Mouse (Mus musculus): ENCODE results near the gene Dpp4. TPM values are rescaled to one million over a fixed set of nuclear protein-coding genes. Genes with fewer than 3 reads are reported as not detected.
A peak's percentile ranks its signal among the peaks of the same experiment; 100 is the strongest.

The Dpp4 gene
- polyA plus RNA-seq (2015; fragmentation: Nextera tagmentation; extraction: Ambion mirVana), result 7.4 and 9.7 TPM in 2 replicates

DNA sequence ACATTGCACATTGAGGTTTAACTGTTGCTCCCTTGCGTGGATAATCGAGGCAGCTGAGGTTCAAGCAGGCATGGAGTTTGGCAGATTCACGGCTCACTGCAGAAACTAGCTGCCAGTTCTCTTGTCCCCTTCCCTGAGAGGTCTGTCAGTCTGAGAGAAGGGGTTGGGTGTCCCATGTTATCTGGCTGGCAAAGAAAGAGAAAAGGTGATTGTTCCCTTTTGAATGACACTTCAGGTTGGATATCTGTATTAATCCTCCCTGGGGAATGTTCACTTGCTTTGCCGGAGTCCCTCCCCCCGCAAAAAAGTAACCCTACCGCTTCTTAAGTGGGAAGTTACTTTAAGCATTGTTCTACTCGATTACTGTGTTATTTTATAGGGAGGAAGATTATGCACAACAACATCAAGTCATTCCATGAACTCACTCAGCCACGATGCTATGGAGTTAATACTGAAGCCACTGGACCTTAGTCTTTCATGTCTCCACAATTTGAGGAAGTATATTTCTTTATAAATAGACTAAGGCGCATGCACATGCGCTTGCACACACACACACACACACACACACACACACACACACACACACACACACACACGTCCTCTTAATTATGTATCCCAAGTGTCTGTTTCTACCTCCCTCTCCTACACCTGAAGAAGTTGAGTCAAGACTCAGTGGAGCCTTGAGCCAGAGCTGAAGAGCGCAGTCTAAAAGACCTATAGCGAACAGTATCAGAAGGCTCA lies at the start of gene Dpp4:
Dpp4 (minus strand) TSS at position 151 of the 741 bp plus-strand sequence.
- Histone ChIP-seq H3K4me3 (ENCODE audit: low read depth, low read length) (peak within 1 kb of the TSS; percentile 44), H3K36me3 (ENCODE audit: control insufficient read depth, insufficient read depth) (no peaks in the 10 kb centered on the region), H3K27ac (ENCODE audit: low read length) (no peak within 1 kb of the TSS), H3K9ac (ENCODE audit: low read depth, low read length) (peak within 1 kb of the TSS; percentile 19; the same call in 1 of the 2 replicates), H3K4me2 (ENCODE audit: low read depth, low read length) (peak within 1 kb of the TSS; percentile 51), H3K4me1 (ENCODE audit: control insufficient read depth, low read depth, low read length) (no peaks in the 10 kb centered on the region; the same call in 1 of the 2 replicates), H3K27me3 (ENCODE audit: control insufficient read depth, insufficient read depth, low read depth, low read length) (no peaks in the 10 kb centered on the region; the same call in 1 of the 2 replicates), H3K9me3 (replicated peaks; ENCODE audit: control insufficient read depth, low read length) (no peaks in the 10 kb centered on the region)
- 33% methylated on average over 13 of the region's 13 CpGs for WGBS (ENCODE audit: insufficient replicate concordance)
- ATAC-seq (ENCODE audit: low read depth), result no peak

DNA sequence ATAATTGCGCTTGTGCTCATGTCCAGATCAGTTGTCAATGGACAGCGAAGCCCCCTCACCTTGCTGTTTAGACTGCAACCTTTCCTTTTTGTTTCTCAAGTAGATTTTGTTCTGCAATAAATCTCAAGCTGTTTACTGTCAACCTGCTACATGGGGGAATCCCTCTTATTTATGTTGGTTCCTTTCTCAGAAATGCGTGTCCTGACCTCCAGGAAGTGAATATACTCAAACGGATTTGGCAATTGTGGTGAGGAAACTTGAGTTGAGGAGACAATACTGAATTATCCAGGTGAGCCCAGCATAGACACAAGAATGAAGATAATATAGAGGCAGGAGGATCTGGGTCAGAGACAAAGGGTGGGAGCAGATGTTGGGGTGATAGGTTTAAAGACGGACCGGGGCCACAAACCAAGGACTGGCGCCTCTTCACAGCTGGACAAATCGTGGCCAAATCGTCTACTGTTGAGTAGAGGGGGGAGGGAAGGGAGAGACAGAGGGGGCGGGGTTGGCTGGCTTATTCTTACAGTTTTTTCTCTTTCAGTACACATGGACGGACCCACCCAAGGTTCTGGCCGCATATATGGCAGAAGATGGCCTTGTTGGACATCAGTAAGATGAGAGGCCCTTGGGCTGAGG lies 48.9 kb upstream of the Dpp4 start:
- Histone ChIP-seq H3K4me2 (ENCODE audit: low read depth, low read length) (no peak overlapping the region), H3K4me3 (ENCODE audit: low read depth, low read length) (no peak overlapping the region), H3K4me1 (ENCODE audit: control insufficient read depth, low read depth, low read length) (no peaks in the 10 kb centered on the region), H3K27me3 (ENCODE audit: control insufficient read depth, insufficient read depth, low read depth, low read length) (no peaks in the 10 kb centered on the region), H3K27ac (ENCODE audit: low read length) (no peak overlapping the region), H3K36me3 (ENCODE audit: control insufficient read depth, insufficient read depth) (no peaks in the 10 kb centered on the region), H3K9ac (ENCODE audit: low read depth, low read length) (no peak overlapping the region), H3K9me3 (replicated peaks; ENCODE audit: control insufficient read depth, low read length) (no peaks in the 10 kb centered on the region)
- WGBS (ENCODE audit: insufficient replicate concordance), result 50% methylated on average over 12 of the region's 12 CpGs
- ATAC-seq (ENCODE audit: low read depth), result no peak

DNA sequence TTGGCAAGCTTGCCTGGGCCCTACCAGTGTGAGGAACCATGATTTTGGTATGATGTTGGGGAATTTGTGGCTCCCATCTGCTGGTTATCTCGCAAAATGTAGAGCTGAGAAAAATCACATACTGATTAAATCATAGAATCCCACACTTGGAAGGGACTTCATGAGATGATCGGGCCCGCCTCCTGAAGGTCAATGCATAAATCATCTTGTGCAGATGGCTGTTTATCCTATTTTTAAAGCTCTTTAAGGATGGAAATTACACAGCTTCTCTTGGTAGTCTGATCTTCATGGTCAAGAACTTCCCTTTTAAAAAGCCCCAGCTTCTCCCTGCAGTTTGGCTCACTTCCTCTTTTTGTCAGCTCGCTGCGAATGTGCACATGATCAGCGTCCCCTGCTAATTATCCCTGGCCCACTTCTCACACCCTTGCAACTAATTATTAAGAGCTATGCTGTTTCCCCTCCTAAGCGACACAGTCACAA lies 48.2 kb upstream of the Dpp4 start:
- ATAC-seq (ENCODE audit: low read depth), result no peak
- H3K4me2 ChIP-seq (ENCODE audit: low read depth, low read length), result no peak overlapping the region
- H3K27me3 ChIP-seq (ENCODE audit: control insufficient read depth, insufficient read depth, low read depth, low read length), result no peaks in the 10 kb centered on the region
- H3K9me3 ChIP-seq (replicated peaks; ENCODE audit: control insufficient read depth, low read length), result no peaks in the 10 kb centered on the region
- no peak overlapping the region for H3K27ac ChIP-seq (ENCODE audit: low read length)
- no peak overlapping the region for H3K9ac ChIP-seq (ENCODE audit: low read depth, low read length)
- 15% methylated on average over 7 of the region's 7 CpGs for WGBS (ENCODE audit: insufficient replicate concordance)
- no peaks in the 10 kb centered on the region for H3K36me3 ChIP-seq (ENCODE audit: control insufficient read depth, insufficient read depth)
- no peaks in the 10 kb centered on the region for H3K4me1 ChIP-seq (ENCODE audit: control insufficient read depth, low read depth, low read length)
- no peak overlapping the region for H3K4me3 ChIP-seq (ENCODE audit: low read depth, low read length)

DNA sequence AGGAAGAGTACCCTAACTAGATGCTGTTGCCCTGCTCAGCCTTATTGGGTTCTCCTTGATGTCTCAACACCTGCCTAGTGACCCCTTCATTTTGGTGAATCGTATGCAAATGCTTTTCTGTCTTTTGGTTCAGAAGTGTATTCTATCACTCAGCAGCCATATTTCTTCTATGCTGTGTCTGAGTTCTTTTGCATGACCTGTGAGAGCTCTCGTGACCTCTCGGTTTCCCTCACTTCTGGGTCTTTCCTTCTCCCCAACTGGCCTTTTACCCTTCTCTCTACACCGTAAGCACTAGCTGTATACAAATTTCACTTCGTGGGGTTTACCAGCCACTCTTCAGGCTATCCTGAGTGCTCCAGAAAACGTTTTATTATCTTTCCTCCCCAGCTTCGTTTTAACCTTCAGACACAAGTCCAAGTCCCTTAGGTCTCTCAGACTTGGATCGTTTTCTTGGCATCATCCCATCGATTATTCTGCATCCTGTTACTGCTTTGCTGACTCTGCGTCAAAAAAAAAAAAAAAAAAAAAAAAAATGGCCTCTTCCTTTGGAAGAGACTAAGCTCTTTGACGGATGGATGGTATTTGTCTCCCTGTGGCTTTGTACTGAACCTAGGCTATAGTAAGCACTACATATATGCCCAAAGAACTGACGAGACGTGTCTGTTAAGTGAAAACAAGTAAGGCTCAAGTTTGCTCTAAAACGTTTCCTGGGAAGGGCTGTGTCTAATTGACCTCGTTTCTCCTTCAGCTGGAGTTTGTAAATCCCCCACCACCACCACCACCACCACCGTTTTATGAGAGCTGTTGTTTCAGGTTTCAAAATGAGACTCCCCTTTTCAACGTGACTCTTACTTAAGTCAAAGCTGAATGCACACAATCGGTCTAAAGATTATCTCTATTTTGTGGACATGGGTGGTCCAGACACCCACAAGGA lies 47.5 kb upstream of the Dpp4 start:
- WGBS (ENCODE audit: insufficient replicate concordance), result 48% methylated on average over 18 of the region's 18 CpGs
- H3K27me3 ChIP-seq (ENCODE audit: control insufficient read depth, insufficient read depth, low read depth, low read length), result no peaks in the 10 kb centered on the region
- H3K9ac ChIP-seq (ENCODE audit: low read depth, low read length), result no peak overlapping the region
- no peaks in the 10 kb centered on the region for H3K9me3 ChIP-seq (replicated peaks; ENCODE audit: control insufficient read depth, low read length)
- H3K4me3 ChIP-seq (ENCODE audit: low read depth, low read length), result no peak overlapping the region
- no peaks in the 10 kb centered on the region for H3K36me3 ChIP-seq (ENCODE audit: control insufficient read depth, insufficient read depth)
- ATAC-seq (ENCODE audit: low read depth), result no peak
- no peak overlapping the region for H3K4me2 ChIP-seq (ENCODE audit: low read depth, low read length)
- no peak overlapping the region for H3K27ac ChIP-seq (ENCODE audit: low read length)
- H3K4me1 ChIP-seq (ENCODE audit: control insufficient read depth, low read depth, low read length), result no peaks in the 10 kb centered on the region

DNA sequence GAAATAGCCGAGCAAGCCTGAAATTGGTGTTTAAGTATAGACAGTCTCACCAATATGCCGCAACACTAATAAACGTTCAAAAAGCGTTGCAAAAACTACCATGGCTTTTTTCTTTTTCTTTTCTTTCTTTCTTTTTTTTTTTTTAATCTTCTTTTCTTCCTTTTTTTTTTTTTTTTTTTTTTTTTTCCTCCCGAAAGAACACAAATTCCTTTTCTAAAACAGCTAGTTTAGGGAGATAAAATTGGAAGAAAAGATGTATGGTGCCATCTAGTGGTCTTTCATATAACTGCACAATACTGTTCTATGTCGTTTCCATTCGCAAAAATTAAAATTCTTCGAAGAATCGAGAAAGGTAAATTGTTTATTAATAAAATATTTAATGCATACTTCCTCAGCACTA lies 46.0 kb upstream of the Dpp4 start:
- Histone ChIP-seq H3K4me2 (ENCODE audit: low read depth, low read length) (no peak overlapping the region), H3K27me3 (ENCODE audit: control insufficient read depth, insufficient read depth, low read depth, low read length) (no peaks in the 10 kb centered on the region), H3K9me3 (replicated peaks; ENCODE audit: control insufficient read depth, low read length) (no peaks in the 10 kb centered on the region), H3K4me1 (ENCODE audit: control insufficient read depth, low read depth, low read length) (no peaks in the 10 kb centered on the region), H3K27ac (ENCODE audit: low read length) (no peak overlapping the region), H3K9ac (ENCODE audit: low read depth, low read length) (no peak overlapping the region), H3K4me3 (ENCODE audit: low read depth, low read length) (no peak overlapping the region), H3K36me3 (ENCODE audit: control insufficient read depth, insufficient read depth) (no peaks in the 10 kb centered on the region)
- WGBS (ENCODE audit: insufficient replicate concordance), result 32% methylated on average over 9 of the region's 9 CpGs
- no peak for ATAC-seq (ENCODE audit: low read depth)

DNA sequence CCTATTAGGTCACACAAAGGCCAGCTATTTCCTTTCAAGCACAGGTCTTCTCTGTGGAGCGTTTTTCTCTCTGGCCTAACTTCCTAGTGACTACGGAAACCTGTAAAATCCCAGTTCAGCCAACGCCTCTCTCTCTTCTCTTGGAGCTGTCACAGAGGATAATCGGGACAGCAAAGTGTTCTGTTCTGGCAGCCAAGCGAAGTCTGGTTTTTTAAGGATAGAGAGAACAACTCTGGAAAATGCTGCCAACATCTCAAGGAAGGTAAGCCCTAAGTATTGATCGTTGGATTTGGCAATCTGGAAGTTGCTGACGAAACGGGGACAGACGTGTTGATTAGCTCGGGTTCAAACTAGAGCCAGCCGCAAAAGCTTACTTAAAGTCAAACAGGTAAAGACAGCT lies 43.0 kb upstream of the Dpp4 start:
- Histone ChIP-seq H3K4me1 (ENCODE audit: control insufficient read depth, low read depth, low read length) (no peaks in the 10 kb centered on the region), H3K9ac (ENCODE audit: low read depth, low read length) (no peak overlapping the region), H3K36me3 (ENCODE audit: control insufficient read depth, insufficient read depth) (no peaks in the 10 kb centered on the region), H3K4me2 (ENCODE audit: low read depth, low read length) (no peak overlapping the region), H3K4me3 (ENCODE audit: low read depth, low read length) (no peak overlapping the region), H3K27ac (ENCODE audit: low read length) (no peak overlapping the region), H3K27me3 (ENCODE audit: control insufficient read depth, insufficient read depth, low read depth, low read length) (no peaks in the 10 kb centered on the region), H3K9me3 (replicated peaks; ENCODE audit: control insufficient read depth, low read length) (no peaks in the 10 kb centered on the region)
- WGBS (ENCODE audit: insufficient replicate concordance), result 65% methylated on average over 11 of the region's 11 CpGs
- ATAC-seq (ENCODE audit: low read depth), result no peak

DNA sequence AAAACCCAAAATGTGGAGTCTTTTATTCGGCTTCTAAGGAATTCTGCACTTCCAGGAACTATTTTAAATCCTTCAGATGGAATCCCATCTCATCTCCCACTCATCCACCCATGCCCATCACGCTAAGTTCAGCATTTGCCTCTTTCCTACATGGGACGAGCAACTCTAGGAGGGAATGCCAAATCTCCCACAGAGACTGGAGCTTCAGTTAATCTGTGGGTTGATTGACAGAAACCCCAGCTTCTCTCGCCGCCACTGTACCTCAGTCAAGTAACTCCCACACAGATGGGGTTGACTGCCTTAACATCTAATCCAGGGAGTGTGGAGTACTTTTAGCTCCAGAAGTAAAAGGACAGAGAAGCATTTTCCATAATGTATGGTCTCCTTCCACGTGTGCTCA lies 42.0 kb upstream of the Dpp4 start:
- 58% methylated on average over 6 of the region's 6 CpGs for WGBS (ENCODE audit: insufficient replicate concordance)
- no peak overlapping the region for H3K4me3 ChIP-seq (ENCODE audit: low read depth, low read length)
- no peak for ATAC-seq (ENCODE audit: low read depth)
- H3K27me3 ChIP-seq (ENCODE audit: control insufficient read depth, insufficient read depth, low read depth, low read length), result no peaks in the 10 kb centered on the region
- no peaks in the 10 kb centered on the region for H3K36me3 ChIP-seq (ENCODE audit: control insufficient read depth, insufficient read depth)
- H3K27ac ChIP-seq (ENCODE audit: low read length), result no peak overlapping the region
- no peak overlapping the region for H3K9ac ChIP-seq (ENCODE audit: low read depth, low read length)
- H3K4me2 ChIP-seq (ENCODE audit: low read depth, low read length), result no peak overlapping the region
- H3K4me1 ChIP-seq (ENCODE audit: control insufficient read depth, low read depth, low read length), result no peaks in the 10 kb centered on the region
- H3K9me3 ChIP-seq (replicated peaks; ENCODE audit: control insufficient read depth, low read length), result no peaks in the 10 kb centered on the region

DNA sequence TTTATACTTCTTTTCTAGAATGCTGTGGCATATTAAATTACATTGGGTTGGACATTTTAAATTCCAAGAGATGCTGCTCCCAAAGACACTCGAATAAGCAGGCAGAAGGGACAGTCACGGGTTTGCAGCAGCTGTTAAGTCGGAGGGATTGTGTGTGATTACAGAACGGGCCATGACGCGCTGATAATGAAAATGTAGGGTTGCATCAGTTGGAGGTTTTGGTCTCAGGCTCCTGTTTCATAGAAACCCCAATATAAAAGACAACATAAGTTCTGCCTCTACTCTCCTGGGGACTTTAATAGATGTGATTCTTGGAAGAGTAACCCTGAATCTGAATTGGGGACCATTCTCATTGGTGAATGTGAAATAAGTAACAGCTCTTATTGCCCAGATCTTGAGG lies 38.3 kb upstream of the Dpp4 start:
- H3K4me3 ChIP-seq (ENCODE audit: low read depth, low read length), result no peak overlapping the region
- H3K27me3 ChIP-seq (ENCODE audit: control insufficient read depth, insufficient read depth, low read depth, low read length), result no peaks in the 10 kb centered on the region
- no peak overlapping the region for H3K27ac ChIP-seq (ENCODE audit: low read length)
- ATAC-seq (ENCODE audit: low read depth), result no peak
- H3K9ac ChIP-seq (ENCODE audit: low read depth, low read length), result no peak overlapping the region
- no peaks in the 10 kb centered on the region for H3K9me3 ChIP-seq (replicated peaks; ENCODE audit: control insufficient read depth, low read length)
- H3K4me2 ChIP-seq (ENCODE audit: low read depth, low read length), result no peak overlapping the region
- H3K36me3 ChIP-seq (ENCODE audit: control insufficient read depth, insufficient read depth), result no peaks in the 10 kb centered on the region
- 64% methylated on average over 6 of the region's 6 CpGs for WGBS (ENCODE audit: insufficient replicate concordance)
- no peaks in the 10 kb centered on the region for H3K4me1 ChIP-seq (ENCODE audit: control insufficient read depth, low read depth, low read length)
